Mouse (Mus musculus) CH12.LX (cell line): Measurements from ENCODE around the gene Adam11. TPM values are rescaled to one million over a fixed set of nuclear protein-coding genes. Genes with fewer than 3 reads are reported as not detected.

ENCODE experiments used
- DNase-seq: peaks from one replicate; pipeline ENCODE4 v3.0.0-alpha.2; 2013; ENCODE audit errors: extremely low read depth
- H3K27ac ChIP-seq: 2 replicates; pipeline ENCODE4 v1.5.1; 2012; ENCODE audit warnings: low read depth, mild to moderate bottlenecking, control low read depth, moderate library complexity; ENCODE audit not compliant: insufficient read depth
- H3K27me3 ChIP-seq: replicated peaks from 2 replicates; pipeline ENCODE3; 2012; ENCODE audit warnings: inconsistent platforms
- H3K36me3 ChIP-seq, 2 experiments: replicated peaks in 1 of 2; 2 replicates each; pipeline versions ENCODE3 to v1.6.1; 2012; ENCODE audit warnings: inconsistent platforms in 1 of 2, low read length in 1 of 2, mild to moderate bottlenecking in 1 of 2, mixed read lengths in 1 of 2, moderate library complexity in 1 of 2; ENCODE audit not compliant: control insufficient read depth in 1 of 2, insufficient read depth in 1 of 2
- H3K4me1 ChIP-seq, 2 experiments: 2 replicates each; pipeline ENCODE4 v1.6.1; 2012; ENCODE audit warnings: inconsistent platforms in 1 of 2, moderate library complexity in 1 of 2; ENCODE audit not compliant: insufficient read depth in 2 of 2, control insufficient read depth in 1 of 2
- H3K4me2 ChIP-seq: 2 replicates; pipeline ENCODE4 v1.6.1; 2012; ENCODE audit warnings: low read depth, mild to moderate bottlenecking, control low read depth; ENCODE audit not compliant: poor library complexity, insufficient read depth, severe bottlenecking
- H3K4me3 ChIP-seq, 3 experiments: fragments of 150-350 bp in 1 of 3; sonication (generic) in 1 of 3; replicated peaks in 1 of 3; 2 replicates each; pipeline versions ENCODE3 to v1.5.1; 2011 to 2012; ENCODE audit warnings: low read depth in 2 of 3, low read length in 2 of 3, mild to moderate bottlenecking in 2 of 3, moderate library complexity in 2 of 3, control low read depth in 1 of 3, improper control_type of control experiment in 1 of 3, inconsistent platforms in 1 of 3, mixed read lengths in 1 of 3; ENCODE audit not compliant: poor library complexity in 1 of 3
- H3K79me2 ChIP-seq: replicated peaks from 2 replicates; pipeline ENCODE4 v1.6.1; 2012; ENCODE audit warnings: mild to moderate bottlenecking, moderate library complexity; ENCODE audit not compliant: control insufficient read depth, poor library complexity, insufficient read depth, severe bottlenecking; ENCODE audit errors: extremely low read depth
- H3K9ac ChIP-seq: 2 replicates; pipeline ENCODE4 v1.6.1; 2012; ENCODE audit warnings: low read depth, mild to moderate bottlenecking, control low read depth, moderate library complexity; ENCODE audit not compliant: insufficient read depth
- H3K9me3 ChIP-seq: replicated peaks from 2 replicates; pipeline ENCODE3; 2012; ENCODE audit warnings: low read length, inconsistent platforms, mixed read lengths
- CHD1 ChIP-seq: IDR thresholded peaks from 2 replicates; pipeline ENCODE4 v1.6.1; 2012; ENCODE audit warnings: low read depth, low read length, improper control_type of control experiment, inconsistent platforms
- CHD2 ChIP-seq: IDR thresholded peaks from 2 replicates; pipeline ENCODE4 v1.6.1; 2011; ENCODE audit warnings: low read length, improper control_type of control experiment
- CTCF ChIP-seq, 2 experiments: IDR thresholded peaks in 1 of 2; conservative IDR thresholded peaks in 1 of 2; 2 replicates each; pipeline ENCODE4 v1.5.1; 2011 to 2012; ENCODE audit warnings: low read depth in 2 of 2, low read length in 2 of 2, improper control_type of control experiment in 1 of 2, inconsistent platforms in 1 of 2, mild to moderate bottlenecking in 1 of 2, moderate library complexity in 1 of 2
- E2F4 ChIP-seq: IDR thresholded peaks from 2 replicates; pipeline ENCODE4 v1.6.1; 2011; ENCODE audit warnings: low read depth, low read length, improper control_type of control experiment; ENCODE audit not compliant: insufficient replicate concordance
- ELF1 ChIP-seq: IDR thresholded peaks from 2 replicates; pipeline ENCODE4 v1.6.1; 2014; ENCODE audit warnings: low read depth, mild to moderate bottlenecking, inconsistent platforms, low read length, improper control_type of control experiment
- GABPA ChIP-seq: IDR thresholded peaks from 2 replicates; pipeline ENCODE4 v1.6.1; 2012; ENCODE audit warnings: low read depth, low read length, improper control_type of control experiment, inconsistent platforms; ENCODE audit not compliant: insufficient replicate concordance
- IRF4 ChIP-seq: IDR thresholded peaks from 2 replicates; pipeline ENCODE4 v1.6.1; 2014; ENCODE audit warnings: low read depth, mild to moderate bottlenecking, inconsistent platforms, low read length, improper control_type of control experiment
- KAT2A ChIP-seq: IDR thresholded peaks from 2 replicates; pipeline ENCODE4 v1.6.1; 2012; ENCODE audit warnings: low read length, improper control_type of control experiment, inconsistent platforms; ENCODE audit not compliant: insufficient replicate concordance
- MAX ChIP-seq: IDR thresholded peaks from 2 replicates; pipeline ENCODE4 v1.6.1; 2011; ENCODE audit warnings: low read length, improper control_type of control experiment
- MAZ ChIP-seq: IDR thresholded peaks from 2 replicates; pipeline ENCODE4 v1.6.1; 2012; ENCODE audit warnings: low read depth, mild to moderate bottlenecking, inconsistent platforms, low read length, improper control_type of control experiment, moderate library complexity
- MEF2A ChIP-seq: IDR thresholded peaks from 2 replicates; pipeline ENCODE4 v1.6.1; 2014; ENCODE audit warnings: low read depth, mild to moderate bottlenecking, inconsistent platforms, low read length, improper control_type of control experiment, borderline replicate concordance
- MXI1 ChIP-seq: IDR thresholded peaks from 2 replicates; pipeline ENCODE4 v1.6.1; 2011; ENCODE audit warnings: mild to moderate bottlenecking, low read depth, low read length, improper control_type of control experiment
- MYC ChIP-seq: IDR thresholded peaks from 2 replicates; pipeline ENCODE4 v1.6.1; 2011; ENCODE audit warnings: low read depth, mild to moderate bottlenecking, improper control_type of control experiment, low read length
- NELFE ChIP-seq: IDR thresholded peaks from 2 replicates; pipeline ENCODE4 v1.6.1; 2011; ENCODE audit warnings: low read depth, low read length, improper control_type of control experiment
- PAX5 ChIP-seq: IDR thresholded peaks from 2 replicates; pipeline ENCODE4 v1.6.1; 2012; ENCODE audit warnings: low read length, inconsistent platforms, mixed read lengths
- RCOR1 ChIP-seq: conservative IDR thresholded peaks from 2 replicates; pipeline ENCODE4 v1.6.1; 2012; ENCODE audit warnings: low read depth, mild to moderate bottlenecking, inconsistent platforms, low read length, improper control_type of control experiment
- SMC3 ChIP-seq: IDR thresholded peaks from 2 replicates; pipeline ENCODE4 v1.6.1; 2011; ENCODE audit warnings: low read depth, low read length, improper control_type of control experiment
- TBP ChIP-seq: conservative IDR thresholded peaks from 2 replicates; pipeline ENCODE4 v1.6.1; 2011; ENCODE audit warnings: low read depth, low read length, improper control_type of control experiment
- USF1 ChIP-seq: IDR thresholded peaks from 2 replicates; pipeline ENCODE4 v1.6.1; 2014; ENCODE audit warnings: low read depth, mild to moderate bottlenecking, inconsistent platforms, low read length, improper control_type of control experiment
- ZC3H11A ChIP-seq: IDR thresholded peaks from 2 replicates; pipeline ENCODE4 v1.6.1; 2012; ENCODE audit warnings: low read depth, mild to moderate bottlenecking, inconsistent platforms, low read length, improper control_type of control experiment
- ZKSCAN1 ChIP-seq: IDR thresholded peaks from 2 replicates; pipeline ENCODE4 v1.6.1; 2012; ENCODE audit warnings: low read depth, inconsistent platforms, low read length, improper control_type of control experiment, borderline replicate concordance
- ZMIZ1 ChIP-seq: IDR thresholded peaks from 2 replicates; pipeline ENCODE4 v1.6.1; 2012; ENCODE audit warnings: low read depth, mild to moderate bottlenecking, inconsistent platforms, low read length, improper control_type of control experiment
- ZNF384 ChIP-seq: IDR thresholded peaks from 2 replicates; pipeline ENCODE4 v1.6.1; 2012; ENCODE audit warnings: low read depth, low read length, improper control_type of control experiment, inconsistent platforms
- dilution Hi-C: fragments of 300-500 bp; cut with MboI; formaldehyde crosslinking; loops from 2 replicates; pipeline ENCODE4 v1.14.3; 2020; ENCODE audit warnings: low sequenced_read_pairs; ENCODE audit not compliant: extremely low pct_unique_long_range_greater_than_20kb, extremely low pct_ligation_motif_present
- in situ Hi-C: fragments of 300-500 bp; cut with MboI; formaldehyde crosslinking; loops from 3 replicates; pipeline ENCODE4 v1.14.3; 2019; ENCODE audit warnings: low sequenced_read_pairs, low pct_ligation_motif_present, low pct_unique_long_range_greater_than_20kb, mixed read lengths
- polyA plus RNA-seq: library from polyadenylated mRNA; unstranded; fragments of >175 nt; gene quantifications from 2 replicates; pipeline ENCODE4 v1.2.1, GENCODE M21; 2012; ENCODE audit warnings: low read depth; ENCODE audit not compliant: insufficient read length
- total RNA-seq, 2 experiments: library from RNA; depleted of rRNA; stranded (reverse); fragments of 300-350 nt in 1 of 2; fragments of >200 nt in 1 of 2; gene quantifications; 2 replicates each; pipeline ENCODE4 v1.2.3; 2012 to 2014

The Adam11 gene
- total and polyA plus RNA-seq, 3 experiments: not detected

GRCm38 (mm10) chr11:102794157-102794556 lies 32.9 kb downstream of the Adam11 start:
- no peak for TF ChIP-seq MYC
- TF ChIP-seq CTCF (conservative IDR thresholded peaks at IDR 0.05 in 1 of 2, IDR thresholded peaks at IDR 0.05 in 1 of 2; ENCODE audit: low read depth in 2 of 2, low read length in 2 of 2): no peak
- no peak for TF ChIP-seq USF1
- no peak for TF ChIP-seq SMC3
- no peak for TF ChIP-seq MAZ
- no peak for TF ChIP-seq MXI1
- TF ChIP-seq, all 38 proteins: peak for 0
- no peaks in the 10 kb centered on the region for H3K4me1 ChIP-seq
- H3K27ac ChIP-seq: no peak overlapping the region
- dilution Hi-C loops: no loop called here
- H3K4me3 ChIP-seq: no peak overlapping the region
- H3K4me2 ChIP-seq: no peak overlapping the region
- H3K36me3 ChIP-seq: no peaks in the 10 kb centered on the region
- DNase-seq: no peak
- H3K79me2 ChIP-seq: no peaks in the 10 kb centered on the region
- H3K9ac ChIP-seq: no peak overlapping the region
- no peaks in the 10 kb centered on the region for H3K9me3 ChIP-seq
- in situ Hi-C loops: no loop called here
- peaks cover 63% of the 10 kb centered on the region for H3K27me3 ChIP-seq

DNA sequence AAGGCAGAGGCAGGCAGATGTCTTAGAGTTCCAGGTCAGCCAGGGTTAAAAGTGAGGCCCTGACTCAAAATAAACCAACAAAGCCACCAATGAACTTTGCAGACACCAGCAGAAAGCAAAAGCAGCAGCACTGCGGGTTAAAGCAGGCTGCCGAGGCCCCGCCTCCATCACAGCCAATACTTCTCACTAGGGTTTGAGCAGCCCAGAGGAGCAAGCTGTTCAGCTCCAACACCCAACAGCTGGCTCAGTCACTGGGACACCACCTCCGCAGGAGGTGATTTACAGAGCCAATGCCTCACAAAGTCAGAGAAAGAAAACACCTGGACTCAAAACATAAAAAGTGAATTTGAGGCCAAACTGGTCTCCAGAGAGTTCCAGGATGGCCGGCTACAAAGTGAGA lies 42.2 kb downstream of the Adam11 start:
- dilution Hi-C loops (no loop called here), in situ Hi-C loops (no loop called here)
- H3K79me2 ChIP-seq: no peaks in the 10 kb centered on the region
- no peak overlapping the region for H3K4me3 ChIP-seq
- H3K27me3 ChIP-seq: peaks cover 26% of the 10 kb centered on the region
- DNase-seq: no peak
- no peaks in the 10 kb centered on the region for H3K36me3 ChIP-seq
- no peak overlapping the region for H3K4me2 ChIP-seq
- H3K9me3 ChIP-seq: no peaks in the 10 kb centered on the region
- no peak overlapping the region for H3K9ac ChIP-seq
- TF ChIP-seq NELFE: no peak
- no peak for TF ChIP-seq MXI1
- TF ChIP-seq MYC: no peak
- TF ChIP-seq CHD2: no peak
- TF ChIP-seq ZNF384: no peak
- no peak for TF ChIP-seq ZKSCAN1
- TF ChIP-seq ZC3H11A: no peak
- no peak for TF ChIP-seq ZMIZ1
- TF ChIP-seq PAX5: no peak
- TF ChIP-seq MEF2A: no peak
- TF ChIP-seq IRF4: no peak
- TF ChIP-seq GABPA: no peak
- TF ChIP-seq KAT2A: no peak
- TF ChIP-seq ELF1: no peak
- TF ChIP-seq MAX: no peak
- TF ChIP-seq CHD1: no peak
- TF ChIP-seq TBP: no peak
- TF ChIP-seq RCOR1: no peak
- TF ChIP-seq E2F4: no peak
- peaks cover 0 to 3% of the 10 kb centered on the region in 2 experiments; a peak in 2 of 4 replicates for H3K4me1 ChIP-seq
- no peak overlapping the region for H3K27ac ChIP-seq
